Mouse (Mus musculus): ENCODE measurements around the gene Arhgap6.

The Arhgap6 gene

GRCm38 (mm10) chrX:168977776-168978175, 182.9 kb downstream of the Arhgap6 start:
- in situ Hi-C loops (cut with MboI, MseI): no loop called here

- in situ Hi-C loops (cut with MboI, MseI): no loop called here
Observed at GRCm38 (mm10) chrX:168980370-168980769, 185.5 kb downstream of the Arhgap6 start.

- in situ Hi-C loops (cut with MboI, MseI): no loop called here
Observed at GRCm38 (mm10) chrX:169007066-169007465, 212.2 kb downstream of the Arhgap6 start.

GRCm38 (mm10) chrX:169012701-169013100, 217.8 kb downstream of the Arhgap6 start:
- in situ Hi-C loops (cut with MboI, MseI): no loop called here

GRCm38 (mm10) chrX:169034390-169034789, 239.5 kb downstream of the Arhgap6 start:
- in situ Hi-C loops (cut with MboI, MseI): no loop called here

GRCm38 (mm10) chrX:169036403-169037296, 241.8 kb downstream of the Arhgap6 start:
- in situ Hi-C loops (cut with MboI, MseI): no loop called here

GRCm38 (mm10) chrX:169037401-169037800, 242.5 kb downstream of the Arhgap6 start:
- in situ Hi-C loops (cut with MboI, MseI): no loop called here

GRCm38 (mm10) chrX:169043872-169044271, 249.0 kb downstream of the Arhgap6 start:
- in situ Hi-C loops (cut with MboI, MseI): no loop called here

GRCm38 (mm10) chrX:169047595-169047994, 252.7 kb downstream of the Arhgap6 start:
- in situ Hi-C loops (cut with MboI, MseI): no loop called here

GRCm38 (mm10) chrX:169049550-169049949, 254.7 kb downstream of the Arhgap6 start:
- in situ Hi-C loops (cut with MboI, MseI): no loop called here

GRCm38 (mm10) chrX:169053907-169054476, 259.1 kb downstream of the Arhgap6 start:
- in situ Hi-C loops (cut with MboI, MseI): no loop called here

GRCm38 (mm10) chrX:169062555-169062954, 267.7 kb downstream of the Arhgap6 start:
- in situ Hi-C loops (cut with MboI, MseI): no loop called here

- in situ Hi-C loops (cut with MboI, MseI): no loop called here
Observed at GRCm38 (mm10) chrX:169065298-169065697, 270.4 kb downstream of the Arhgap6 start.

- in situ Hi-C loops (cut with MboI, MseI): no loop called here
Observed at GRCm38 (mm10) chrX:169065922-169066321, 271.0 kb downstream of the Arhgap6 start.

GRCm38 (mm10) chrX:169075020-169075419, 280.1 kb downstream of the Arhgap6 start:
- in situ Hi-C loops (cut with MboI, MseI): no loop called here

- in situ Hi-C loops (cut with MboI, MseI): no loop called here
Observed at GRCm38 (mm10) chrX:169081609-169082008, 286.7 kb downstream of the Arhgap6 start.

- in situ Hi-C loops (cut with MboI, MseI): loop anchor here (5.0 kb wide), 1 partner anchor 154 kb away; no protein-coding TSS in a partner anchor
Observed at GRCm38 (mm10) chrX:169085871-169086270, 291.0 kb downstream of the Arhgap6 start.

- in situ Hi-C loops (cut with MboI, MseI): loop anchor here (5.0 kb wide), 1 partner anchor 157 kb away; no protein-coding TSS in a partner anchor
Observed at GRCm38 (mm10) chrX:169089221-169089620, 294.3 kb downstream of the Arhgap6 start.

GRCm38 (mm10) chrX:169094601-169095000, 299.7 kb downstream of the Arhgap6 start:
- in situ Hi-C loops (cut with MboI, MseI): no loop called here

GRCm38 (mm10) chrX:169095584-169095983, 300.7 kb downstream of the Arhgap6 start:
- in situ Hi-C loops (cut with MboI, MseI): no loop called here

GRCm38 (mm10) chrX:169102665-169103064, 307.8 kb downstream of the Arhgap6 start:
- in situ Hi-C loops (cut with MboI, MseI): no loop called here

- in situ Hi-C loops (cut with MboI, MseI): no loop called here
Observed at GRCm38 (mm10) chrX:169106048-169106622, 311.2 kb downstream of the Arhgap6 start.

All from T-helper 2 cell (primary cell).